In genomic region chr1:68859480-68859879, GRCm38 (mm10) we compare ENCODE assay signal across 22 mouse cellular contexts.
DNase-seq lines count a peak whose midpoint lies in the region; ATAC-seq and TF ChIP-seq lines count a peak whose summit lies in the region.
"Had no signal": no experiment of that assay in that cellular context is flagged by ENCODE, and none has a peak within 500 bp of the region (broad histone marks: within the 10 kb centered on the region; RNA-seq: fewer than 3 reads in every experiment).

No protein-coding gene starts in this region.

- H3K4me2 ChIP-seq in neural tube, embryonic 14.5 days (ENCODE audit: low read depth, low read length) = no peak overlapping the region
- H3K4me2 ChIP-seq: forebrain, embryonic 15.5 days; heart, embryonic 15.5 days; midbrain, embryonic 13.5 days had no signal

- no peak overlapping the region for H3K9ac ChIP-seq in neural tube, embryonic 14.5 days (replicated peaks; ENCODE audit: low read depth, low read length)
- H3K9ac ChIP-seq: forebrain, embryonic 15.5 days; heart, embryonic 15.5 days; midbrain, embryonic 13.5 days had no signal

- H3K27me3 ChIP-seq in kidney, adult 2 months (replicated peaks; ENCODE audit: control insufficient read depth, insufficient read depth, low read length) = no peaks in the 10 kb centered on the region
- H3K27me3 ChIP-seq in neural tube, embryonic 14.5 days (ENCODE audit: control insufficient read depth, insufficient read depth, low read length) = no peaks in the 10 kb centered on the region
- no peaks in the 10 kb centered on the region; the same call in 1 of the 2 replicates for H3K27me3 ChIP-seq in cerebellum, adult 2 months (ENCODE audit: control insufficient read depth, insufficient read depth, low read length)
- H3K27me3 ChIP-seq: heart, embryonic 15.5 days; midbrain, embryonic 13.5 days had no signal

- DNase-seq in kidney, adult 2 months = peak; percentile 19
- no peak for DNase-seq in kidney, adult 8-10 months
- no peak for DNase-seq in neural tube, embryonic 10.5 days (ENCODE audit: extremely low spot score, low spot score)
- DNase-seq in cerebellum, adult 2 months = peak; percentile 40 to 70
- peak; percentile 54 to 67 for DNase-seq in cerebellum, postnatal 36 days
- no peak for DNase-seq in ovary, adult 18-20 months (ENCODE audit: low spot score)
- DNase-seq in MN1 (ENCODE audit: low spot score) = no peak
- DNase-seq: adrenal gland, postnatal 10 days; gastrocnemius, postnatal 25 days; heart, adult 2 months; heart, postnatal 4 days; layer of hippocampus, postnatal 36 days; liver; right cerebral cortex, postnatal 4 days; thymus, adult 2 months had no signal

- no peaks in the 10 kb centered on the region for H3K36me3 ChIP-seq in kidney, adult 2 months (ENCODE audit: control insufficient read depth, insufficient read depth, low read length)
- no peaks in the 10 kb centered on the region for H3K36me3 ChIP-seq in neural tube, embryonic 14.5 days (ENCODE audit: control insufficient read depth, insufficient read depth, low read length)
- H3K36me3 ChIP-seq: embryonic facial prominence, embryonic 10.5 days; forebrain, embryonic 15.5 days; heart, embryonic 15.5 days; midbrain, embryonic 13.5 days had no signal

- H3K4me3 ChIP-seq in kidney, adult 2 months (ENCODE audit: insufficient read depth, low read depth, low read length) = no peak overlapping the region
- H3K4me3 ChIP-seq in neural tube, embryonic 14.5 days (ENCODE audit: low read depth, low read length) = no peak overlapping the region
- no peak overlapping the region for H3K4me3 ChIP-seq in cerebellum, adult 2 months (replicated peaks; ENCODE audit: insufficient read depth, low read depth, low read length)
- H3K4me3 ChIP-seq: embryonic facial prominence, embryonic 10.5 days; forebrain, embryonic 15.5 days; heart, adult 2 months; heart, embryonic 15.5 days; midbrain, embryonic 13.5 days; myocyte had no signal

- WGBS in kidney, adult 2 months = 65% methylated on average over 4 of the region's 4 CpGs
- WGBS in neural tube, embryonic 14.5 days = 69% methylated on average over 4 of the region's 4 CpGs
- WGBS in cerebellum, adult 2 months = 44% methylated on average over 4 of the region's 4 CpGs

- H3K27ac ChIP-seq in kidney, adult 2 months (ENCODE audit: insufficient read depth, low read depth, low read length) = no peak overlapping the region
- no peak overlapping the region for H3K27ac ChIP-seq in neural tube, embryonic 14.5 days (ENCODE audit: low read depth, low read length)
- no peak overlapping the region for H3K27ac ChIP-seq in cerebellum, adult 2 months (ENCODE audit: insufficient read depth, low read length)
- H3K27ac ChIP-seq: embryonic facial prominence, embryonic 10.5 days; forebrain, embryonic 15.5 days; heart, adult 2 months; heart, embryonic 15.5 days; midbrain, embryonic 13.5 days had no signal

- no peak for TF ChIP-seq POLR2A in kidney, adult 2 months (IDR thresholded peaks at IDR 0.05; ENCODE audit: low read depth, low read length)
- TF ChIP-seq POLR2A in cerebellum, adult 2 months (IDR thresholded peaks at IDR 0.05; ENCODE audit: borderline replicate concordance, insufficient read depth, low read length) = no peak

- no peaks in the 10 kb centered on the region for H3K9me3 ChIP-seq in neural tube, embryonic 14.5 days (ENCODE audit: control insufficient read depth, low read length)
- H3K9me3 ChIP-seq: embryonic facial prominence, embryonic 10.5 days; forebrain, embryonic 15.5 days; heart, embryonic 15.5 days; midbrain, embryonic 13.5 days had no signal

- peak; percentile 66; the same call in 1 of the 2 replicates for ATAC-seq in neural tube, embryonic 14.5 days (ENCODE audit: low read depth)
- ATAC-seq: forebrain, embryonic 15.5 days; lung, postnatal 0 days; midbrain, embryonic 13.5 days had no signal

- H3K4me1 ChIP-seq in kidney, adult 2 months (ENCODE audit: control insufficient read depth, insufficient read depth, low read length) = no peaks in the 10 kb centered on the region
- H3K4me1 ChIP-seq in neural tube, embryonic 14.5 days (ENCODE audit: control insufficient read depth, insufficient read depth, low read length) = peaks cover 4% of the 10 kb centered on the region; the same call in 1 of the 2 replicates
- H3K4me1 ChIP-seq in cerebellum, adult 2 months (ENCODE audit: control insufficient read depth, insufficient read depth, low read length) = no peaks in the 10 kb centered on the region
- H3K4me1 ChIP-seq: embryonic facial prominence, embryonic 10.5 days; forebrain, embryonic 15.5 days had no signal

- TF ChIP-seq CTCF in kidney, adult 2 months (conservative IDR thresholded peaks at IDR 0.05; ENCODE audit: insufficient read depth, insufficient read length, low read depth, low read length) = no peak
- no peak for TF ChIP-seq CTCF in cerebellum, adult 2 months (IDR thresholded peaks at IDR 0.05; ENCODE audit: borderline replicate concordance, insufficient read depth, low read depth, low read length)

Comparison
In these comparisons a context has a peak if more than half of its experiments do, and no peak if none do; other contexts are left out.
1. DNase-seq: peak in kidney, adult 2 months (single experiment), cerebellum, adult 2 months (2 of 2) and cerebellum, postnatal 36 days (2 of 2); none in kidney, adult 8-10 months (0 of 2), neural tube, embryonic 10.5 days (single experiment), ovary, adult 18-20 months (single experiment) and MN1 (single experiment).